Mouse (Mus musculus) layer of hippocampus, postnatal 36 days (tissue): ENCODE measurements at regions not wholly inside any gene's neighbourhood (a gene's known extent, or its start where the extent isn't known, plus 50 kb on each side); places are given as distances from the start of the nearest gene placed in this dataset.
A peak's percentile ranks its signal among the peaks of the same experiment; 100 is the strongest.

Experiments
- DNase-seq, 2 experiments: peaks; one replicate each; pipeline ENCODE4 v3.0.0; 2022

- peak; percentile 13 to 18 for DNase-seq
Measured at GRCm38 (mm10) chr14:80657408-80657807, 673.5 kb downstream of the Olfm4 start.

- no peak for DNase-seq
Measured at GRCm38 (mm10) chr14:80682876-80683275, 699.0 kb downstream of the Olfm4 start.

- DNase-seq = peak in 1 of 2 experiments; percentile 4
Measured at GRCm38 (mm10) chr14:80683282-80683681, 699.4 kb downstream of the Olfm4 start.

GRCm38 (mm10) chr14:80683703-80684102, 699.8 kb downstream of the Olfm4 start:
- DNase-seq = peak in 1 of 2 experiments; percentile 4

GRCm38 (mm10) chr14:80690476-80690875, 706.6 kb downstream of the Olfm4 start:
- DNase-seq = no peak

GRCm38 (mm10) chr14:80722766-80723531, 739.1 kb downstream of the Olfm4 start:
- no peak for DNase-seq

- DNase-seq = peak in 1 of 2 experiments; percentile 1
Measured at GRCm38 (mm10) chr14:80731194-80731593, 747.3 kb downstream of the Olfm4 start.
